Mouse (Mus musculus): ENCODE results near the gene Ormdl3. TPM values are rescaled to one million over a fixed set of nuclear protein-coding genes. Genes with fewer than 3 reads are reported as not detected.
A peak's percentile ranks its signal among the peaks of the same experiment; 100 is the strongest.

Ormdl3 gene
- total and polyA plus RNA-seq, 3 experiments = 22.0 to 55.0 (median 43.2) TPM

DNA sequence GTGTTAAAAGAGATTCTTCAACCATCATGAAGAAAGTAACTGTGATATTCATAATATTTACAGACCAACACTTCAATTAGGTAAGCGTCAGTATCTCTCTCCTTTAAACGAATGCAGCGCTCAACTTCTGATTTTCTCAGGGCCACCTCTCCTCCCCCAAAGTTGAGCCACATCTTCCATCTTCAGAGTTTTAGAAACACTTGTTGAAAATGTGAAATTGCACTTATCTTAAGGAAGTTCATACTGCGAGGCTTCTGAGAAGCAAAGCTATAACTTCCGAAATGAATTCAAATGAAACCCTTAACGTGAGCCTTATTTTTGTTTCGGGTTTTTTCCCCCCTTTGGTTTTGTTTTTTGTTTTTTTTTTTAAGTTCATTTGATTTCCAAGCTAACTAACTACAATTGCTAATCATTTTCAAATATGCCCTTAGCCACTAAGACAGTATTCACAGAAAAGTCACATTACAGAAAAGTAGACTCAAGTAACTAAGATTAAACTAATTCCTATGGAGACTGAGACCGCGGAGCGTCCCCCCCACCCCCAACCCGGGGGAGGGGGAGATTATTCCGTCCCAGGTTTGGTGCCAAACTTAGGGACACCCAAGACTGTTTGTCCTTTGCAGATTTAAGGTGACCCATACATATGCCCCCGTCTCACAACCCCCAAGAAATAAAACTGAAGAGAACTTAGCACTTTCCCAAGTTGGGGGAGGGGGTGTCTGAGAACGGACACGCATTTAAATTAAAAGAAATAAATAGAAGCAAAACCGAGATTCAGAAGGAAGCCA, 42.1 kb downstream of the Ormdl3 start:
- no peaks in the 10 kb centered on the region for H3K36me3 ChIP-seq (replicated peaks)
- TF ChIP-seq GATA1 (IDR thresholded peaks at IDR 0.05; ENCODE audit: borderline replicate concordance, low read length) (no peak), CTCF (IDR thresholded peaks at IDR 0.05; ENCODE audit: low read depth, low read length) (no peak), POLR2AphosphoS5 (IDR thresholded peaks at IDR 0.05; ENCODE audit: insufficient replicate concordance, low read depth, low read length) (no peak), GATA2 (IDR thresholded peaks at IDR 0.05; ENCODE audit: borderline replicate concordance, low read depth, low read length) (no peak), TAL1 (conservative IDR thresholded peaks at IDR 0.05; ENCODE audit: low read depth, low read length) (no peak)
- peaks cover 7% of the 10 kb centered on the region for H3K4me1 ChIP-seq (ENCODE audit: insufficient read depth, low read depth, low read length)
- H3K4me3 ChIP-seq (ENCODE audit: low read depth, low read length) = peak overlapping the region; percentile 47; the same call in 1 of the 2 replicates
- 0 out of 2 replicates have a peak, but pooled peaks cover 6% of the 10 kb centered on the region for H3K9me3 ChIP-seq (replicated peaks)
- DNase-seq (ENCODE audit: low spot score) (no peak), ATAC-seq (ENCODE audit: extremely low read depth, insufficient number of reproducible peaks, low FRiP score, poor library complexity, severe bottlenecking) (no peak)
- H3K27me3 ChIP-seq (ENCODE audit: insufficient read depth, low read length) = peaks cover 42% of the 10 kb centered on the region

DNA sequence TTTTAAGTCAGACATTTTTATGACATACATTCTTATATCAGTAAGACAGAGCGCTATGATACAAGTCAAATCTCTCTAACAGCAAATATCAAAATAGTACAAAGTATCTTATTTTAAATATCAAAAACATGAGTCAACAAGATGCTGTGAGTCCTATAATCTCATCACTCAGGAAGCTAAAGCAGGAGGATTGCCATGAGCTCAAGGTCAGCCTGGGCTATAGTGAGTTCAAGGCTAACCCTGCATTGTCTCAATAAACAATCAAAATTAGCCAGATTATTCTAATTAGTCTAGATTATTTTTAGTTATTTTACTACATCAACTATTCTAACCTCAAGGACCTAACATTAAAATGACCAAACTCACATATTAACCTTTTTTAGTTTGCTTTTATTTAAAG, 43.8 kb downstream of the Ormdl3 start:
- H3K4me3 ChIP-seq (ENCODE audit: low read depth, low read length) = no peak overlapping the region
- H3K4me1 ChIP-seq (ENCODE audit: insufficient read depth, low read depth, low read length) = peaks cover 3% of the 10 kb centered on the region; the same call in 1 of the 2 replicates
- H3K36me3 ChIP-seq (replicated peaks) = no peaks in the 10 kb centered on the region
- DNase-seq (ENCODE audit: low spot score) (no peak), ATAC-seq (ENCODE audit: extremely low read depth, insufficient number of reproducible peaks, low FRiP score, poor library complexity, severe bottlenecking) (no peak)
- H3K9me3 ChIP-seq (replicated peaks) = 0 out of 2 replicates have a peak, but pooled peaks cover 6% of the 10 kb centered on the region
- no peak for TF ChIP-seq CTCF (IDR thresholded peaks at IDR 0.05; ENCODE audit: low read depth, low read length)
- TF ChIP-seq TAL1 (conservative IDR thresholded peaks at IDR 0.05; ENCODE audit: low read depth, low read length) = no peak
- no peak for TF ChIP-seq GATA1 (IDR thresholded peaks at IDR 0.05; ENCODE audit: borderline replicate concordance, low read length)
- TF ChIP-seq POLR2AphosphoS5 (IDR thresholded peaks at IDR 0.05; ENCODE audit: insufficient replicate concordance, low read depth, low read length) = no peak
- TF ChIP-seq GATA2 (IDR thresholded peaks at IDR 0.05; ENCODE audit: borderline replicate concordance, low read depth, low read length) = no peak
- H3K27me3 ChIP-seq (ENCODE audit: insufficient read depth, low read length) = peaks cover 44% of the 10 kb centered on the region

DNA sequence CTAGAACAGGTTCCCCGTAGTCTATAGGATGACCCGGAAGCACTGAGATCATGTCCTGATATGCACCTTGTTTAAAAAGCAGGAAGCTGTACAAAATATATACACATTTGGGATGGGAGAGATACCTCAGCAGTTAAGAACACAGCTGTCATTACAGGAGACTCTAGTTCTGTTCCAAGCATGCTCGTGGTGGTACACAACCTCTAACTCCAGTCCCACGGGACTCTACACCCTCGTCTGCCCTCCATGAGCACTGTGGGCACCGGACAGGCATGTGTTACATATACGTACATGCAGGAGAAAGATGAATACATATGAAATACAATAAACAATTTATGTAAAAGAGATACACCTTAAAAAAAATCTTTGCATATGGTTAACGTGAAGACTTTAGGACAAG, 44.6 kb downstream of the Ormdl3 start:
- H3K4me1 ChIP-seq (ENCODE audit: insufficient read depth, low read depth, low read length) = peaks cover 3% of the 10 kb centered on the region; the same call in 1 of the 2 replicates
- H3K27me3 ChIP-seq (ENCODE audit: insufficient read depth, low read length) = peaks cover 39% of the 10 kb centered on the region
- H3K9me3 ChIP-seq (replicated peaks) = 0 out of 2 replicates have a peak, but pooled peaks cover 6% of the 10 kb centered on the region
- no peak for DNase-seq (ENCODE audit: low spot score)
- no peaks in the 10 kb centered on the region for H3K36me3 ChIP-seq (replicated peaks)
- ATAC-seq (ENCODE audit: extremely low read depth, insufficient number of reproducible peaks, low FRiP score, poor library complexity, severe bottlenecking) = no peak
- H3K4me3 ChIP-seq (ENCODE audit: low read depth, low read length) = no peak overlapping the region
- no peak for TF ChIP-seq CTCF (IDR thresholded peaks at IDR 0.05; ENCODE audit: low read depth, low read length)
- no peak for TF ChIP-seq GATA1 (IDR thresholded peaks at IDR 0.05; ENCODE audit: borderline replicate concordance, low read length)
- TF ChIP-seq POLR2AphosphoS5 (IDR thresholded peaks at IDR 0.05; ENCODE audit: insufficient replicate concordance, low read depth, low read length) = no peak
- no peak for TF ChIP-seq GATA2 (IDR thresholded peaks at IDR 0.05; ENCODE audit: borderline replicate concordance, low read depth, low read length)
- no peak for TF ChIP-seq TAL1 (conservative IDR thresholded peaks at IDR 0.05; ENCODE audit: low read depth, low read length)

DNA sequence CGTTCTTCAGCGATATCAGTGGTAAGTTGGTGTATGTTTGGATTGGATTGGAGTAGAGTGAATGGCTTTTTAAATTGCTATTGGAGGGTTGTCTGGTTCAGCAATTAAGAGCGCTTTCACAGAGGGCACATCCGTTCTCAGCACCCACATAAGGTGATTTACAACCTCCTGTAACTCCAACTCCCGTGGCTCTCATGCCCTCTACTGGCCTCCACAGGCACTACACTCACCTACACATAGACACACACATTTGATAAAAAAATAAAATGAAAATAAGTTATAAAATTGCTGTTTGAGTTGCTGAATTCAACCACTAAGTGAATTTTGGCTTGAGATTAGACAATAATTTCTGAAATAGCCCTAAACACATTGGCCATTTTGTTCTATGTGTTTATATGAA, 46.8 kb downstream of the Ormdl3 start:
- H3K27me3 ChIP-seq (ENCODE audit: insufficient read depth, low read length) = peaks cover 20% of the 10 kb centered on the region
- H3K4me1 ChIP-seq (ENCODE audit: insufficient read depth, low read depth, low read length) = no peaks in the 10 kb centered on the region
- TF ChIP-seq POLR2AphosphoS5 (IDR thresholded peaks at IDR 0.05; ENCODE audit: insufficient replicate concordance, low read depth, low read length) (no peak), GATA2 (IDR thresholded peaks at IDR 0.05; ENCODE audit: borderline replicate concordance, low read depth, low read length) (no peak), GATA1 (IDR thresholded peaks at IDR 0.05; ENCODE audit: borderline replicate concordance, low read length) (no peak), TAL1 (conservative IDR thresholded peaks at IDR 0.05; ENCODE audit: low read depth, low read length) (no peak), CTCF (IDR thresholded peaks at IDR 0.05; ENCODE audit: low read depth, low read length) (no peak)
- ATAC-seq (ENCODE audit: extremely low read depth, insufficient number of reproducible peaks, low FRiP score, poor library complexity, severe bottlenecking) = no peak
- DNase-seq (ENCODE audit: low spot score) = no peak
- H3K4me3 ChIP-seq (ENCODE audit: low read depth, low read length) = no peak overlapping the region
- no peaks in the 10 kb centered on the region for H3K36me3 ChIP-seq (replicated peaks)
- 0 out of 2 replicates have a peak, but pooled peaks cover 2% of the 10 kb centered on the region for H3K9me3 ChIP-seq (replicated peaks)

DNA sequence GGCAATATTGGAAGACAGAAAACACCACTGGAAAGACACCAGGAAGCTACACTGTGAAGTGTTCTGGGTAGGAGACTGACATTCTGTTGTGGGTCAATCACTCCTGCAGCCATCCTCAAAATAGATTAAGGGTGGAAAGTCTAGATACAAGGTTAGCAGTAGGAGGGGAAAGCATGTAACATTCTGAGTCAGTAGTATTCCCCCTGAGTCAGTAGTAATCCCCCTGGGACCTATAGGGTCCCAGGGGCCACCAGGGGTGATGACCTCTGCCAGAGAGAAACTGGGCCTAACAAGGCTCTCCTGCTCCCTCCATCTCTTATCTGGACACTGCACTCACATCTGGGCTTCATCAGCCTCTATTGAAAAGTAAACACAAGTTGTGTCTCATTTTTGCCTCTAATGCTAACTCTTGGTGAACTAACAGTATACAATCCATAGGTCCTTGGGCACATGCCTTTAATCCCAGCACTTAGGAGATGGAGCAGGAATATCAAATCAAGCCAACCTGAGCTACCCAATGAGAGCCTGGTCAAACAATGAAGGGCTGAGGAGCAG, 49.6 kb downstream of the Ormdl3 start:
- TF ChIP-seq CTCF (IDR thresholded peaks at IDR 0.05; ENCODE audit: low read depth, low read length) (no peak), GATA1 (IDR thresholded peaks at IDR 0.05; ENCODE audit: borderline replicate concordance, low read length) (no peak), GATA2 (IDR thresholded peaks at IDR 0.05; ENCODE audit: borderline replicate concordance, low read depth, low read length) (no peak), TAL1 (conservative IDR thresholded peaks at IDR 0.05; ENCODE audit: low read depth, low read length) (no peak), POLR2AphosphoS5 (IDR thresholded peaks at IDR 0.05; ENCODE audit: insufficient replicate concordance, low read depth, low read length) (no peak)
- Histone ChIP-seq H3K9me3 (replicated peaks) (0 out of 2 replicates have a peak, but pooled peaks cover 2% of the 10 kb centered on the region), H3K27me3 (ENCODE audit: insufficient read depth, low read length) (peaks cover 27% of the 10 kb centered on the region), H3K4me3 (ENCODE audit: low read depth, low read length) (no peak overlapping the region), H3K36me3 (replicated peaks) (no peaks in the 10 kb centered on the region), H3K4me1 (ENCODE audit: insufficient read depth, low read depth, low read length) (no peaks in the 10 kb centered on the region)
- DNase-seq (ENCODE audit: low spot score) (no peak), ATAC-seq (ENCODE audit: extremely low read depth, insufficient number of reproducible peaks, low FRiP score, poor library complexity, severe bottlenecking) (no peak)

Other genes starting within 250 kb of the Ormdl3 start
Only the 20 nearest of the 23 such genes appear.
- gene Tcap, start 203.6 kb downstream of the Ormdl3 start, total RNA-seq (2014; fragmentation: Nextera tagmentation) = not detected in 2 replicates
- gene Tcap, start 203.6 kb downstream of the Ormdl3 start, total RNA-seq (2017) = 0.23 TPM in 1 of 2 replicates, not detected in the other
- 0.13 TPM in 1 of 2 replicates, not detected in the other for gene Tcap, start 203.6 kb downstream of the Ormdl3 start, polyA plus RNA-seq (2012)
- not detected in 2 replicates for gene Pnmt, start 200.9 kb downstream of the Ormdl3 start, total RNA-seq (2014; fragmentation: Nextera tagmentation)
- gene Pnmt, start 200.9 kb downstream of the Ormdl3 start, total RNA-seq (2017) = 0.12 TPM in 1 of 2 replicates, not detected in the other
- not detected in 2 replicates for gene Pnmt, start 200.9 kb downstream of the Ormdl3 start, polyA plus RNA-seq (2012)
- 2.2 and 7.4 TPM in 2 replicates for gene Pgap3, start 186.9 kb downstream of the Ormdl3 start, total RNA-seq (2014; fragmentation: Nextera tagmentation)
- gene Pgap3, start 186.9 kb downstream of the Ormdl3 start, total RNA-seq (2017) = 2.7 and 3.0 TPM in 2 replicates
- 7.5 and 9.1 TPM in 2 replicates for gene Pgap3, start 186.9 kb downstream of the Ormdl3 start, polyA plus RNA-seq (2012)
- gene Erbb2, start 174.9 kb downstream of the Ormdl3 start, total RNA-seq (2014; fragmentation: Nextera tagmentation) = not detected in 2 replicates
- gene Erbb2, start 174.9 kb downstream of the Ormdl3 start, total RNA-seq (2017) = 0.05 TPM in 1 of 2 replicates, not detected in the other
- gene Erbb2, start 174.9 kb downstream of the Ormdl3 start, polyA plus RNA-seq (2012) = not detected in 2 replicates
- gene Mien1, start 148.4 kb downstream of the Ormdl3 start, total RNA-seq (2014; fragmentation: Nextera tagmentation) = 19.6 and 27.2 TPM in 2 replicates
- 63.9 and 75.0 TPM in 2 replicates for gene Mien1, start 148.4 kb downstream of the Ormdl3 start, total RNA-seq (2017)
- gene Mien1, start 148.4 kb downstream of the Ormdl3 start, polyA plus RNA-seq (2012) = 44.3 and 45.5 TPM in 2 replicates
- 1.4 TPM in 1 of 2 replicates, not detected in the other for gene Grb7, start 141.0 kb downstream of the Ormdl3 start, total RNA-seq (2014; fragmentation: Nextera tagmentation)
- not detected in 2 replicates for gene Grb7, start 141.0 kb downstream of the Ormdl3 start, total RNA-seq (2017)
- gene Grb7, start 141.0 kb downstream of the Ormdl3 start, polyA plus RNA-seq (2012) = 0.06 TPM in 1 of 2 replicates, not detected in the other
- not detected in 2 replicates for gene Ikzf3, start 41.3 kb downstream of the Ormdl3 start, total RNA-seq (2014; fragmentation: Nextera tagmentation)
- gene Ikzf3, start 41.3 kb downstream of the Ormdl3 start, total RNA-seq (2017) = 0.23 and 0.71 TPM in 2 replicates
- 0.01 TPM in 1 of 2 replicates, not detected in the other for gene Ikzf3, start 41.3 kb downstream of the Ormdl3 start, polyA plus RNA-seq (2012)
- gene Zpbp2, start 36.3 kb downstream of the Ormdl3 start, total RNA-seq (2014; fragmentation: Nextera tagmentation) = 2.5 and 4.8 TPM in 2 replicates
- gene Zpbp2, start 36.3 kb downstream of the Ormdl3 start, total RNA-seq (2017) = 3.3 and 4.6 TPM in 2 replicates
- gene Zpbp2, start 36.3 kb downstream of the Ormdl3 start, polyA plus RNA-seq (2012) = 0.36 and 0.43 TPM in 2 replicates
- gene Lrrc3c, start 10.9 kb upstream of the Ormdl3 start, total RNA-seq (2014; fragmentation: Nextera tagmentation) = not detected in 2 replicates
- not detected in 2 replicates for gene Lrrc3c, start 10.9 kb upstream of the Ormdl3 start, total RNA-seq (2017)
- not detected in 2 replicates for gene Lrrc3c, start 10.9 kb upstream of the Ormdl3 start, polyA plus RNA-seq (2012)
- 1.3 TPM in 1 of 2 replicates, not detected in the other for gene Gm12355, start 38.3 kb upstream of the Ormdl3 start, total RNA-seq (2014; fragmentation: Nextera tagmentation)
- 1.7 and 3.4 TPM in 2 replicates for gene Gm12355, start 38.3 kb upstream of the Ormdl3 start, total RNA-seq (2017)
- not detected in 2 replicates for gene Gm12355, start 38.3 kb upstream of the Ormdl3 start, polyA plus RNA-seq (2012)
- not detected in 2 replicates for gene Gsdma3, start 39.0 kb upstream of the Ormdl3 start, total RNA-seq (2014; fragmentation: Nextera tagmentation)
- 0.12 TPM in 1 of 2 replicates, not detected in the other for gene Gsdma3, start 39.0 kb upstream of the Ormdl3 start, total RNA-seq (2017)
- not detected in 2 replicates for gene Gsdma3, start 39.0 kb upstream of the Ormdl3 start, polyA plus RNA-seq (2012)
- gene Gsdma2, start 59.4 kb upstream of the Ormdl3 start, total RNA-seq (2014; fragmentation: Nextera tagmentation) = not detected in 2 replicates
- 0.23 and 0.27 TPM in 2 replicates for gene Gsdma2, start 59.4 kb upstream of the Ormdl3 start, total RNA-seq (2017)
- gene Gsdma2, start 59.4 kb upstream of the Ormdl3 start, polyA plus RNA-seq (2012) = not detected in 2 replicates
- gene Gsdma, start 77.0 kb upstream of the Ormdl3 start, total RNA-seq (2014; fragmentation: Nextera tagmentation) = not detected in 2 replicates
- not detected in 2 replicates for gene Gsdma, start 77.0 kb upstream of the Ormdl3 start, total RNA-seq (2017)
- 0.03 TPM in 1 of 2 replicates, not detected in the other for gene Gsdma, start 77.0 kb upstream of the Ormdl3 start, polyA plus RNA-seq (2012)
- 69.2 and 71.4 TPM in 2 replicates for gene Psmd3, start 95.2 kb upstream of the Ormdl3 start, total RNA-seq (2014; fragmentation: Nextera tagmentation)
- gene Psmd3, start 95.2 kb upstream of the Ormdl3 start, total RNA-seq (2017) = 75.6 and 76.1 TPM in 2 replicates
- 204 and 206 TPM in 2 replicates for gene Psmd3, start 95.2 kb upstream of the Ormdl3 start, polyA plus RNA-seq (2012)
- gene Csf3, start 113.9 kb upstream of the Ormdl3 start, total RNA-seq (2014; fragmentation: Nextera tagmentation) = not detected in 2 replicates
- 0.27 TPM in 1 of 2 replicates, not detected in the other for gene Csf3, start 113.9 kb upstream of the Ormdl3 start, total RNA-seq (2017)
- gene Csf3, start 113.9 kb upstream of the Ormdl3 start, polyA plus RNA-seq (2012) = not detected in 2 replicates
- gene Med24, start 142.1 kb upstream of the Ormdl3 start, total RNA-seq (2014; fragmentation: Nextera tagmentation) = 55.8 and 95.6 TPM in 2 replicates
- gene Med24, start 142.1 kb upstream of the Ormdl3 start, total RNA-seq (2017) = 37.8 and 39.7 TPM in 2 replicates
- 83.8 and 109 TPM in 2 replicates for gene Med24, start 142.1 kb upstream of the Ormdl3 start, polyA plus RNA-seq (2012)
- gene Thra, start 153.3 kb upstream of the Ormdl3 start, total RNA-seq (2014; fragmentation: Nextera tagmentation) = 58.0 and 68.0 TPM in 2 replicates
- gene Thra, start 153.3 kb upstream of the Ormdl3 start, total RNA-seq (2017) = 20.1 and 20.3 TPM in 2 replicates
- gene Thra, start 153.3 kb upstream of the Ormdl3 start, polyA plus RNA-seq (2012) = 32.3 and 33.1 TPM in 2 replicates
- 0.75 and 3.1 TPM in 2 replicates for gene Nr1d1, start 188.0 kb upstream of the Ormdl3 start, total RNA-seq (2014; fragmentation: Nextera tagmentation)
- gene Nr1d1, start 188.0 kb upstream of the Ormdl3 start, total RNA-seq (2017) = 0.93 TPM in 2 replicates
- gene Nr1d1, start 188.0 kb upstream of the Ormdl3 start, polyA plus RNA-seq (2012) = 2.3 TPM in 2 replicates
- gene Msl1, start 208.1 kb upstream of the Ormdl3 start, total RNA-seq (2014; fragmentation: Nextera tagmentation) = 38.0 and 52.2 TPM in 2 replicates
- gene Msl1, start 208.1 kb upstream of the Ormdl3 start, total RNA-seq (2017) = 39.4 and 45.6 TPM in 2 replicates
- gene Msl1, start 208.1 kb upstream of the Ormdl3 start, polyA plus RNA-seq (2012) = 36.5 and 44.9 TPM in 2 replicates
- 51.8 and 64.6 TPM in 2 replicates for gene Casc3, start 217.5 kb upstream of the Ormdl3 start, total RNA-seq (2014; fragmentation: Nextera tagmentation)
- 13.9 and 17.8 TPM in 2 replicates for gene Casc3, start 217.5 kb upstream of the Ormdl3 start, total RNA-seq (2017)
- gene Casc3, start 217.5 kb upstream of the Ormdl3 start, polyA plus RNA-seq (2012) = 37.4 and 42.7 TPM in 2 replicates